Mouse (Mus musculus) limb, embryonic 14.5 days (tissue): ENCODE data around the gene Fgfr2. TPM values are rescaled to one million over a fixed set of nuclear protein-coding genes. Genes with fewer than 3 reads are reported as not detected.
A peak's percentile ranks its signal among the peaks of the same experiment; 100 is the strongest.

Source experiments
- ATAC-seq: fragments of 200-750 bp; cut with Nextera tagmentation; 2 replicates; pipeline ENCODE4 v1.8.0; 2017; ENCODE audit warnings: low read depth, moderate number of reproducible peaks, moderate TSS enrichment; ENCODE audit not compliant: low FRiP score
- DNase-seq: peaks from one replicate; pipeline ENCODE4 v3.0.0-alpha.2; 2015; ENCODE audit warnings: low spot score
- H3K27ac ChIP-seq: fragments of 300-500 bp; sonication (generic); replicated peaks from 2 replicates; pipeline ENCODE4 v1.5.1; 2014; ENCODE audit warnings: low read depth, mild to moderate bottlenecking, low read length, moderate library complexity, mixed read lengths
- H3K27me3 ChIP-seq: fragments of 300-500 bp; sonication (generic); 2 replicates; pipeline ENCODE4 v1.6.1; 2014; ENCODE audit warnings: low read length, mixed read lengths; ENCODE audit not compliant: control insufficient read depth, insufficient read depth
- H3K36me3 ChIP-seq: fragments of 300-500 bp; sonication (generic); 2 replicates; pipeline ENCODE4 v1.6.1; 2014; ENCODE audit warnings: mild to moderate bottlenecking, low read length, moderate library complexity, mixed read lengths; ENCODE audit not compliant: control insufficient read depth, insufficient read depth
- H3K4me1 ChIP-seq: fragments of 300-500 bp; sonication (generic); 2 replicates; pipeline ENCODE4 v1.6.1; 2014; ENCODE audit warnings: antibody characterized with exemption, low read length, mixed read lengths; ENCODE audit not compliant: control insufficient read depth, insufficient read depth
- H3K4me2 ChIP-seq: fragments of 300-500 bp; sonication (generic); replicated peaks from 2 replicates; pipeline ENCODE4 v1.6.1; 2014; ENCODE audit warnings: low read depth, mild to moderate bottlenecking, low read length, moderate library complexity; ENCODE audit not compliant: severe bottlenecking
- H3K4me3 ChIP-seq: fragments of 300-500 bp; sonication (generic); replicated peaks from 2 replicates; pipeline ENCODE4 v1.5.1; 2014; ENCODE audit warnings: low read length
- H3K9ac ChIP-seq: fragments of 300-500 bp; sonication (generic); 2 replicates; pipeline ENCODE4 v1.6.1; 2014; ENCODE audit warnings: mild to moderate bottlenecking, low read depth, low read length, moderate library complexity; ENCODE audit not compliant: severe bottlenecking
- H3K9me3 ChIP-seq: fragments of 300-500 bp; sonication (generic); 2 replicates; pipeline ENCODE4 v1.6.1; 2016; ENCODE audit warnings: low read length; ENCODE audit not compliant: control insufficient read depth
- POLR2A ChIP-seq: fragments of 200-500 bp; IDR thresholded peaks from 2 replicates; pipeline ENCODE4 v1.8.0; 2012; ENCODE audit warnings: inconsistent platforms, mild to moderate bottlenecking, moderate library complexity, borderline replicate concordance; ENCODE audit not compliant: insufficient read depth, insufficient read length; ENCODE audit errors: extremely low read depth
- WGBS: fragments of 180-500 bp; shearing (Covaris S2); extraction: QIAGEN DNeasy Blood & Tissue Kit; methylation state at CpG from one replicate; pipeline ENCODE4 v1.1.7; 2014; 5-methylcytosine and 5-hydroxymethylcytosine counted together
- polyA plus RNA-seq, 2 experiments: library from polyadenylated mRNA; depleted of rRNA in 1 of 2; stranded (reverse) in 1 of 2; unstranded in 1 of 2; fragments of >200 nt; fragmentation: Nextera tagmentation in 1 of 2; extraction: Ambion mirVana in 1 of 2; gene quantifications; 2 replicates each; pipeline versions ENCODE4 v1.2.1 to v1.2.3; 2012 to 2014

Fgfr2 gene
- polyA plus RNA-seq, 2 experiments = 131 to 133 TPM

GRCm38 (mm10) chr7:132736099-132736862 is 386.9 kb downstream of the Fgfr2 start:
- peak; percentile 67 for ATAC-seq
- no peak for TF ChIP-seq POLR2A
- H3K4me3 ChIP-seq = no peak overlapping the region

GRCm38 (mm10) chr7:132735145-132735544 is 388.0 kb downstream of the Fgfr2 start:
- Histone ChIP-seq H3K27ac (no peak overlapping the region), H3K27me3 (no peaks in the 10 kb centered on the region), H3K9me3 (no peaks in the 10 kb centered on the region), H3K4me1 (peaks cover 12% of the 10 kb centered on the region), H3K4me3 (no peak overlapping the region), H3K4me2 (no peak overlapping the region), H3K36me3 (peaks cover 9% of the 10 kb centered on the region; the same call in 1 of the 2 replicates), H3K9ac (no peak overlapping the region)
- 43% methylated on average over 4 of the region's 5 CpGs for WGBS
- ATAC-seq (no peak), DNase-seq (no peak)
- no peak for TF ChIP-seq POLR2A

More at GRCm38 (mm10) chr7:132736099-132736862, 386.9 kb downstream of the Fgfr2 start:
- Histone ChIP-seq H3K9ac (no peak overlapping the region), H3K27me3 (no peaks in the 10 kb centered on the region), H3K4me2 (no peak overlapping the region), H3K4me1 (peaks cover 12% of the 10 kb centered on the region), H3K27ac (no peak overlapping the region), H3K9me3 (no peaks in the 10 kb centered on the region), H3K36me3 (peaks cover 9% of the 10 kb centered on the region; the same call in 1 of the 2 replicates)
- DNase-seq = peak; percentile 44
- WGBS = 53% methylated on average over 17 of the region's 17 CpGs

- Histone ChIP-seq H3K4me2 (no peak overlapping the region), H3K4me1 (peaks cover 12% of the 10 kb centered on the region), H3K36me3 (peaks cover 12% of the 10 kb centered on the region; the same call in 1 of the 2 replicates), H3K4me3 (no peak overlapping the region), H3K27ac (no peak overlapping the region), H3K9ac (no peak overlapping the region), H3K9me3 (no peaks in the 10 kb centered on the region), H3K27me3 (no peaks in the 10 kb centered on the region)
- ATAC-seq = no peak
- TF ChIP-seq POLR2A = no peak
- WGBS = 84% methylated on average over 8 of the region's 9 CpGs
- DNase-seq = no peak
Measured at GRCm38 (mm10) chr7:132734222-132734621, 388.9 kb downstream of the Fgfr2 start.

GRCm38 (mm10) chr7:132733521-132733920 is 389.6 kb downstream of the Fgfr2 start:
- no peak for DNase-seq
- Histone ChIP-seq H3K4me3 (no peak overlapping the region), H3K27ac (no peak overlapping the region), H3K4me2 (no peak overlapping the region), H3K9me3 (no peaks in the 10 kb centered on the region), H3K9ac (no peak overlapping the region), H3K4me1 (peaks cover 12% of the 10 kb centered on the region), H3K27me3 (no peaks in the 10 kb centered on the region), H3K36me3 (peaks cover 12% of the 10 kb centered on the region; the same call in 1 of the 2 replicates)
- no peak for TF ChIP-seq POLR2A
- WGBS = 81% methylated on average over 6 of the region's 6 CpGs
- ATAC-seq = no peak

GRCm38 (mm10) chr7:132732136-132732789 is 390.9 kb downstream of the Fgfr2 start:
- Histone ChIP-seq H3K27ac (no peak overlapping the region), H3K9me3 (no peaks in the 10 kb centered on the region), H3K27me3 (no peaks in the 10 kb centered on the region), H3K4me3 (no peak overlapping the region), H3K36me3 (peaks cover 12% of the 10 kb centered on the region; the same call in 1 of the 2 replicates), H3K9ac (no peak overlapping the region), H3K4me2 (no peak overlapping the region), H3K4me1 (peaks cover 12% of the 10 kb centered on the region)
- 63% methylated on average over 6 of the region's 6 CpGs for WGBS
- DNase-seq = no peak
- ATAC-seq = no peak
- TF ChIP-seq POLR2A = no peak
